Mouse (Mus musculus) megakaryocyte, embryonic 14.5 days (primary cell): ENCODE measurements around the gene Erc1. TPM values are rescaled to one million over a fixed set of nuclear protein-coding genes. Genes with fewer than 3 reads are reported as not detected.

Source experiments
- H3K27me3 ChIP-seq: replicated peaks from 2 replicates; pipeline ENCODE3; 2012; ENCODE audit warnings: inconsistent platforms
- H3K36me3 ChIP-seq: replicated peaks from 2 replicates; pipeline ENCODE3; 2012; ENCODE audit warnings: low read length, inconsistent platforms, mixed read lengths
- H3K4me1 ChIP-seq: 2 replicates; pipeline ENCODE4 v1.6.1; 2012; ENCODE audit warnings: inconsistent platforms
- H3K4me3 ChIP-seq: replicated peaks from 2 replicates; pipeline ENCODE3; 2012; ENCODE audit warnings: moderate library complexity, mild to moderate bottlenecking, inconsistent platforms
- H3K9me3 ChIP-seq: 2 replicates; pipeline ENCODE4 v1.6.1; 2012; ENCODE audit warnings: inconsistent platforms
- FLI1 ChIP-seq: IDR thresholded peaks from 2 replicates; pipeline ENCODE4 v1.6.1; 2012; ENCODE audit warnings: low read length, inconsistent platforms, mixed read lengths
- GATA1 ChIP-seq: IDR thresholded peaks from 3 replicates; pipeline ENCODE4 v1.6.1; 2012; ENCODE audit warnings: mixed read lengths, low read length, inconsistent platforms, borderline replicate concordance
- polyA plus RNA-seq: library from polyadenylated mRNA; stranded (reverse); fragments of >175 nt; gene quantifications from 2 replicates; pipeline ENCODE4 v1.2.3, GENCODE M21; 2012; ENCODE audit warnings: low replicate concordance; ENCODE audit not compliant: insufficient read depth

Gene Erc1
- polyA plus RNA-seq, 1 experiment: 1.1 TPM

GRCm38 (mm10) chr6:119543456-119543802 is 304.5 kb downstream of the Erc1 start:
- Histone ChIP-seq H3K27me3 (peaks cover 85% of the 10 kb centered on the region), H3K4me1 (peaks cover 15% of the 10 kb centered on the region), H3K36me3 (no peaks in the 10 kb centered on the region), H3K4me3 (peak overlapping the region; percentile 90), H3K9me3 (peaks cover 21% of the 10 kb centered on the region)
- no peak for TF ChIP-seq GATA1
- no peak for TF ChIP-seq FLI1

GRCm38 (mm10) chr6:119535867-119536266 is 312.1 kb downstream of the Erc1 start:
- no peaks in the 10 kb centered on the region for H3K4me1 ChIP-seq
- TF ChIP-seq FLI1: no peak
- no peak for TF ChIP-seq GATA1
- H3K36me3 ChIP-seq: no peaks in the 10 kb centered on the region
- H3K27me3 ChIP-seq: peaks cover 66% of the 10 kb centered on the region
- no peaks in the 10 kb centered on the region for H3K9me3 ChIP-seq
- no peak overlapping the region for H3K4me3 ChIP-seq

DNA sequence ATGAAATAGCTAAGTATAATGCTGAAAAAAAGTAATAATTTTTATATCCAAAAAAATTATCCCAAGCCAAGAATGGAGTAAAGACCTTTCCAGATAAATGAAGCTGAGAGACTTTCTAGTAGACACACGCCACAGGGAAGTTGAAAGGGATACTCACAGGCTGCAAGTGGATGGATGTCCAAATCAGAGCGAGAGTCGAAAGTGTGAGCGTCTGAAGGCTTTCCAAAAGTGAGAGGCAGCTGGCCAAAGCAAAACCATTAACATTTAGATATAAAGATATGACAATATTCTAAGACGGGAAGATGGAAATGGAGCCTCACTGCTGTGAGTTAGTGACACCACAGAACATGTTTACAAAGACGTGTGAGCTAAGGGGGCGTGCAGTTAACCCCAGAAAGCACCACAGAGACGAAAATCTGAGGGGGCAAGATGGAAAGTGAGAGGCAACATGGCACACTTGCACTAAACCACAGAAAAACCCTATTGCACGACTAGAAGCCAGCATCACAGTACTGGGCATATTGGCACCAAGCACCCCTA is 314.7 kb downstream of the Erc1 start:
- Histone ChIP-seq H3K36me3 (no peaks in the 10 kb centered on the region), H3K27me3 (peaks cover 65% of the 10 kb centered on the region), H3K9me3 (no peaks in the 10 kb centered on the region), H3K4me1 (no peaks in the 10 kb centered on the region), H3K4me3 (no peak overlapping the region)
- TF ChIP-seq GATA1 (no peak), FLI1 (no peak)

DNA sequence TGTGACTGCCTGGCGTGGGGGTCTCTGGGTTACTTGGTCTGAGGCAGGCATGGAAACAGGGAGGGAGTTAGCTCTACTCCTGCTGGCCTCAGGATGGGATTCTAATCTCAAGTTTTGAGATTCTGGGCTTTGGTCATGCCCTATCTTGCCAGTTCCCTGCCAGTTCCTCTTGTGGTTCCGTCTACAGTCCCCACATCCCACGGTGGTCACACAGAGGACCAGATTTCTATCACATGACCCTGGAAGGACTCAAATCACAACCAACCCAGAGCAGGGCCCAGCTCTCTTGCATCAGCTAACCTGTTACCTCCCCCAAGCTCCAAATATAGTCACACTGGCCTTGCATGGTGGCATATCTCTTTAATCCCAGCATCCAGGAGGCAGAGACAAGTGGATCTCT is 318.3 kb downstream of the Erc1 start:
- Histone ChIP-seq H3K4me3 (no peak overlapping the region), H3K4me1 (peaks cover 8% of the 10 kb centered on the region), H3K36me3 (no peaks in the 10 kb centered on the region), H3K9me3 (no peaks in the 10 kb centered on the region), H3K27me3 (peaks cover 60% of the 10 kb centered on the region)
- TF ChIP-seq GATA1: no peak

DNA sequence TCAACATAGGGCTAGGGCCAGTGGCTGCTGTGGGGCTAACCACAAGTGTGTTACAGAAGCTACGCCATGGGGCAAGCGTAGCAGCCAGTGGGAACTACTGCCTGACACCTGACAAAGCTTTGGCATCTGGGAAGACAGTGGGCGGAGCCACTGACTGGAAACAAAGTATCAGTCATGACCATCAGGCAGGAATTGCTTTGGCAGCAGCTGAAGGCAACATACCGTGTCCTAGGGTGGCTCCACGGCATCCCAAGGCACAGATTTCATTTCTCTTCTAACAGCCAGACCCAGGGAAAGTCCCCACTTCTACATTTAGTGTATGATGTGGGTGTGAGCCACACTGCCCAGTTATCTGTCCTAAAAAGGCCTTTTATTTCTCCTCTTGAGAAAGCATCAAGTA is 321.5 kb downstream of the Erc1 start:
- peaks cover 79% of the 10 kb centered on the region for H3K27me3 ChIP-seq

GRCm38 (mm10) chr6:119521931-119522391 is 326.0 kb downstream of the Erc1 start:
- TF ChIP-seq FLI1 (no peak), GATA1 (no peak)
- Histone ChIP-seq H3K4me1 (peaks cover 33% of the 10 kb centered on the region), H3K9me3 (peaks cover 6% of the 10 kb centered on the region), H3K4me3 (peak overlapping the region; percentile 81), H3K36me3 (no peaks in the 10 kb centered on the region), H3K27me3 (peaks cover 52% of the 10 kb centered on the region)

More for the DNA sequence above, 321.5 kb downstream of the Erc1 start:
- no peak for TF ChIP-seq GATA1
- no peak for TF ChIP-seq FLI1
- Histone ChIP-seq H3K4me3 (no peak overlapping the region), H3K36me3 (no peaks in the 10 kb centered on the region), H3K9me3 (no peaks in the 10 kb centered on the region), H3K4me1 (peaks cover 29% of the 10 kb centered on the region)

- H3K36me3 ChIP-seq: no peaks in the 10 kb centered on the region
- TF ChIP-seq FLI1: no peak
- no peak for TF ChIP-seq GATA1
- no peak overlapping the region for H3K4me3 ChIP-seq
- peaks cover 51% of the 10 kb centered on the region for H3K27me3 ChIP-seq
- H3K9me3 ChIP-seq: peaks cover 10% of the 10 kb centered on the region
- H3K4me1 ChIP-seq: peaks cover 31% of the 10 kb centered on the region
Observed at GRCm38 (mm10) chr6:119521482-119521900, 326.5 kb downstream of the Erc1 start.

Other genes with a start within 250 kb of the Erc1 start
- 16.3 and 37.0 TPM in 2 replicates for gene Rad52, start 54.5 kb upstream of the Erc1 start, polyA plus RNA-seq
- 5.5 and 12.2 TPM in 2 replicates for gene Wnk1, start 190.5 kb upstream of the Erc1 start, polyA plus RNA-seq
- gene Ninj2, start 245.2 kb upstream of the Erc1 start, polyA plus RNA-seq: not detected in 2 replicates